Mouse (Mus musculus) ovary, adult 18-20 months (tissue): ENCODE measurements around the gene Rnaseh2a.
A peak's percentile ranks its signal among the peaks of the same experiment; 100 is the strongest.

Experiments used
- DNase-seq: peaks from one replicate; pipeline ENCODE4 v3.0.0; 2022; ENCODE audit warnings: low spot score, mixed read lengths

The Rnaseh2a gene

DNA sequence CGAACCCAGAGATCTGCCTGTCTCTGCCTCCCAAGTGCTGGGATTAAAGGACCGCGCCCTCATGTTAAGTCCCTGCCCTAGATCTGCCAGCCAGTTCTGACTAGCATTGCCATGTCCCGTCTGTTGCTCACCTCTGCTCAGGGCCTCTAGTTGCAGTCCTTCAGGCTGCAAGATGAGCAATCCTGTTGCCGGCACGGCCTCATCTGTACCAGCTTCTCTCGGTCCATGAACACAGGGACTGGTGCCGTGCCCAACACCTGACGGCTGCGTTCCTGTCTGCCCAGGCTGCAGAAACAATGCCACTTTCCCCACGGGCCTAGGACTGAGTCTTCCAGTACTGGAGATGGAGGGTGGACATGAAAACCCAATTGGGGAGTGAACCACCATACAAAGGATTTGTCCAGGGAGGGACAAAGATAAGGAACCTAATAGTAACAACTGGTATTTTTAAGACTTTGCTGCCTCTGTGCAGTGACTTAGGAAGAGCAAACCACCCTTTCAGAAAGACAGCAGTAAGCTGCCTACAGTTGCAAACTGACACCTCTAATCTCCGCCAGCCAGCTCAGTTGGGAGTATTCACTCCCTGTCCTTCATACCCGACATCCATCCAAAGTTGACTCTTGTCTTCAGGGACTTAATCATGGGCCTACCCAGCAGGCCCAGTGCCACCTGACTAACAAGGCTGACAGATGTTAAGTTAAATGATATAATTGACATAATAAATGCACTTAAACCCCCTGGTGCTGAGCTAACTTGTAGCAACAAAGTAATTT, 1.8 kb downstream of the Rnaseh2a start:
- DNase-seq = no peak

DNA sequence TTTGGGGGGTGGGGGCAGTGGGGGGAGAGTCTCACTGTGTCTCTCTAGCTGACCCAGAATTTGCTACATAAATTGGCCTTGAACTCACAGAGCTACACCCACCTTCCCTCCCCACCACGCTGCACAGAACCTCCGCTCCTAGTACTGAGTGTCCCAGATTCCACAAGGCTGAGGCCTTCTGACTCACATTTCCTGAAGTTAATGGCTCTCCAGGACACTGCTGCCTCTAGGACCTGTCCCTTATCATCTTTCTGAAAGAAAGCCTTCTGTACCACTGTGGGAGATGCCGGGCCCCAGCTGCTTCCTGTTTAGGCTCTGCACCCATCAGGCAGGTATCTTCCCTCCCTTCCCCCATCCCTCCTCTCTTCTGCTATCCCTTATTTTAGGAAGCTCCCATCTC, 3.0 kb downstream of the Rnaseh2a start:
- DNase-seq = no peak

DNA sequence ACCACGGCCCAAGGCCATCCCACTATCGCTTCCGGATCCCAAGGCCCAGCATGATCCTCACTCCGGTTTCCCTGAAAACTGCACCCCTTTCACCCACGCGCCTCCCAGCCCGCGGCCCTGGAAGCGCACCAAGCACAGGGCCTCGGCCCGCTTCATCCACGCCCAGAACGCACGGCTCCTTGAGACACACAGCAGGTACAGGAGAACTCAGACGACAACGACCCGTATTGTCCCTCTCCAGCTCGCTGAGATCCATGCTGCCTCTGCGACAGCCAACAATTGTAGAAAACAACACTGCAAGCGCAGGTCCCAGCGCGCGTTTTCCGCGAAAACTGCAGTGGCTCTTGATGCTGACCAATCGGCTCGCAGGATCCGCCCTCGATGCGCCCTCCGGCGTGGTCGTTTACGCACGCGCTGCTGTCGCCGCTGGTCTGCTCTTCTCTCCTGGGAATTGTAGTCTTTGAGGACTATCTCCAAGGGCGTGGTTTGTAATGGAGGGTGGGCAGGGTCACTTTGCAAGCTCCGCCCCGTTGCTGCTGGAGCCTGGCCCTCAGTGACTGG, 3.8 kb downstream of the Rnaseh2a start:
- DNase-seq = peak; percentile 93

DNA sequence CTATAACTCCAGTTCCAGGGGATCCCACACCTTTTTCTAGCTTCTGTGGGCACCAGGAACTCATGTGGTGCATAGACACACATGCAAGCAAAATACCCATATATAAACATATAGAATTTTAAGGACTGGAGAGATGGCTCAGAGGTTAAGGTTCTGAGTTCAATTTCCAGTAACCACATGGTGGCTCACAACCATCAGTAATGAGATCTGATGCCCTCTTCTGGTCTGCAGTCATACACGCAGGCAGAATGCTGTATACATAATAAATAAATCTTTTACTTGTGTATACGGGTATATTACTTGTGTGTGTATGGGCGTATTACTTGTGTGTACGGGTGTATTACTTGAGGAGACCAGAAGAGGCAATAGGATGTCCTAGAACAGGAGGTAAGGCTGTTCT, 5.6 kb downstream of the Rnaseh2a start:
- DNase-seq = no peak

DNA sequence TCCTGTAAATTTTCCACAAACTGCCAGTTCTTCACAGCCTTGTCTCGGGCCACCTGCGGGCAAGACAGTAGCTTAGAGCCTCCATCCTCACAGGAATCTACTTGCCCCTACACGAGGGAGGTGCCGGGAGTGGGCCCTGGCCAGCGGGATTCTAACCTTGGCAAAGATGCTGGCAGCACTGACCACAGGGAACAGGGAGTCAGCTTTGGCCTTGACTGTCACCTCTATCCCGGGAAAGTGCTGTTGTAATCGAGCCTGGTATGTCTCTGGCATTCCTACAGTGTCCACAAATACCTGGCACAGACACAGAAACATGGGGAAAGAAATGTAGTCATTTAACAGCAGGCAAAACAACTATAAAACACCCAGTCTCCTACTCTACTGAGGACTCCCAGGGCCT, 9.8 kb downstream of the Rnaseh2a start:
- peak; percentile 68 for DNase-seq

DNA sequence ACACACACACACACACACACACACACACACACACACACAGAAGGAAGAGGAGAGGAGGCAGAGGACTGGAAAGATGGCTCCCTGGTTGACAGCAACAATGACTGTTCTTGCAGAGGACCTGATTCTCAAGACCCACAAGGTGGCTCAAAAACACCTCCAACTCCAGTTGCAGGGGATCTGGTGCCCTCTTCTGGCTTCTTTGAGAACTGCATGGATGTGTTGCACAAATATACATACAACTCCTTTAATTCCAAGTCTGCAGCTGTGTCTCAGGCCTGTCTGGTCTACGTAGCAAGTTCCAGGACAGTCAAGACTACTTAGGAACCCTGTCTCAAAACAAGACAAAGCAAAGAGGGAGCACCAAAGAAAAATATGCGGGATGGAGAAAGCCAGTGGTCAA, 12.8 kb downstream of the Rnaseh2a start:
- no peak for DNase-seq

DNA sequence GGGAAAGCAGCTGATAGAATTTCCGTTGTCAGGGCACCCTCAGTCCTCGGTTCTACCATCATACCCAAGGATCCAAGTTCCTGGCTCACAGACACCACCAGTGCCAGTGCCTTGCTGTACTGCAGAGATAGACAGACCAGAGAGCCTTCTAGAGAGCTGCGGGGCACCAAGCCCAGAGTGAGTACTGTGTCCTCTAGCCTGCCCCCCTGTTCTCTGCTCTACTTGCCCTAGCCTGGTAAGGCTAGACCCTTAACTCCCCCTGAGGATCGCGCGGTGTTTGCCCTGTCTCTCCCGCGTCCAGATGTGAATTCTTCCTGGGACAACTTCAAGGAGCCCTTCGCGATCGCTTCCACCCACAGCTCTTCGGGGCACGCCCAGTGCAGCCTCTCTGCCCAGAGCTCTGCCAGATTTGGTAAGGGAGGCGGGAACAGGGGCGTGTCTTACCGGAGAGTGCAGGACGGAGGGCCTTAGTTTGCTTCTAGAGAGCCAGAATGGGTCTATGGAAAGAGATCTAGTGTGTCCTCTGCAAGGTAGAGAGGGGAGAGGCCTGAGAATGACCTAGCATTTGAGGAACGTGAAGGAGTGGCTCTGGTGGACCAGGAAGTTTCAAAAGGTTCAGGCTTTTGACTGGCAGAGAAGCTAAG, 16.8 kb downstream of the Rnaseh2a start:
- no peak for DNase-seq

DNA sequence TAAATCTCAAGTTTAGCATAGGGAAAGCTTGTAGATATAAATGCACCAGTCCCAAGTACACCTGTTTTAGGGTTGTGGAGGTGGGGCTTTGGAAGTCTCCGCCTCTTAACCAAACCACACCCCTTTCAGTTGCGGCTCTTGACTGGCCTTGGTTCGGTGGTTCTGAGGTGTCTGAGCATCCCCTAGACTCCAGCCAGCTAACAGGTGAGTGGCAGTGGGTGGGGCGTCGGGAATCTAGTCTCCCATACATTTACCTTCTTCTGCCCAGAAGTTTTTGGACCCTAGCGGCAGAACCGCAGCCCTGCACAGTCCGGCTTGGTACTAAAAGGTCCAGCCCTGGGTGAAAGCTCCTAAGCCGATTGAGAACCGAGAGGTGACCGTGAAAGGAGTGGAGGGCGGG, 19.8 kb downstream of the Rnaseh2a start:
- DNase-seq = no peak

DNA sequence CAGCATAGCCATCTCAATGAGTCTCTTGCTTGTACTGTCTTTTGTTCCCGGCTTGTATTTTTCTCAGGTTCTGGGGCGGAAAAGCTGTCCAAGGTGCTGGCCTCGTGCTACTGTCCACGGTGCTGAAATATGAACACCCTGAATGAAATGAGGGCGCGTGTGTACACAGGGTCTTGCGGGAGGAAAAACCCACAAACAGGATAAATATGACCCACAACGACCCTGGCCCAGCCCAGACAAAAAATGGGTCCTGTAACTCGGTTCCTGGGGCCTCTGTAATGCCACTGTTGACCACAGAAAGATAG, 22.4 kb downstream of the Rnaseh2a start:
- DNase-seq = no peak

DNA sequence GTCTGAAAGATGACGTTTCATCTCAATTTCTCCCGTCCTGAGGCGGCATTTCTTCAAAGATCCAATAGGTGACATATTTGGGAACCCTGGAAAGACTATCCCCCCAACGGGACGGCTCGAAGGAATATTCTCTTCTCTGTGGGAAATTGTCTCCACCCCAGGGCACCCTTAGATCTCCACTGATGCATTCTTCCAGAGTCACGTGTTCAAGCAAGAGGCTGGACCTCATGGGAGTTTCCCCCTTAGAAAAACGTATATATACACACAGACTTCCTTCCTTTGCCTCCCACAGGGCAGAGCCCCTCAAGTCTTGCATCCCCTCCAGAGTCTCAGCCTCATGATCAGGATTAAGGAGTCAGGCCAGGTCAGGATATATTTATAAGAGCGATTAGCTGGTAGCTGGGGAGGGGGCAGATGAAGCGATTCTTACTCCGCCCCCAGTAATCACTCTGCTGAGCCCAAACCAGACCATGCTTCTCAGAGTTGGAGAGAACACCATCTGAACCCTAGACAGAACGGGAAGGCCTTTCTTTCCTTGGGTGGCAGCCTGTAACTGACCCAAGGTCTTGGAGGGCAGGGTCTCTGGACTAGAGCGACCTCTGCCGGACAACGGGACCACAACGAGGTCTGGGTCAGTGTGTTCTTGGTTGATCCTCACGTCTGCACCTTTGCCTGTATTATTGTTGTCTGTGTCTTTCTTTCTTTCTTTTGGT, 22.9 kb downstream of the Rnaseh2a start, which contains the start of gene Rtbdn:
Rtbdn (plus strand) TSS at position 464 of the 713 bp plus-strand sequence.
- no peak for DNase-seq

DNA sequence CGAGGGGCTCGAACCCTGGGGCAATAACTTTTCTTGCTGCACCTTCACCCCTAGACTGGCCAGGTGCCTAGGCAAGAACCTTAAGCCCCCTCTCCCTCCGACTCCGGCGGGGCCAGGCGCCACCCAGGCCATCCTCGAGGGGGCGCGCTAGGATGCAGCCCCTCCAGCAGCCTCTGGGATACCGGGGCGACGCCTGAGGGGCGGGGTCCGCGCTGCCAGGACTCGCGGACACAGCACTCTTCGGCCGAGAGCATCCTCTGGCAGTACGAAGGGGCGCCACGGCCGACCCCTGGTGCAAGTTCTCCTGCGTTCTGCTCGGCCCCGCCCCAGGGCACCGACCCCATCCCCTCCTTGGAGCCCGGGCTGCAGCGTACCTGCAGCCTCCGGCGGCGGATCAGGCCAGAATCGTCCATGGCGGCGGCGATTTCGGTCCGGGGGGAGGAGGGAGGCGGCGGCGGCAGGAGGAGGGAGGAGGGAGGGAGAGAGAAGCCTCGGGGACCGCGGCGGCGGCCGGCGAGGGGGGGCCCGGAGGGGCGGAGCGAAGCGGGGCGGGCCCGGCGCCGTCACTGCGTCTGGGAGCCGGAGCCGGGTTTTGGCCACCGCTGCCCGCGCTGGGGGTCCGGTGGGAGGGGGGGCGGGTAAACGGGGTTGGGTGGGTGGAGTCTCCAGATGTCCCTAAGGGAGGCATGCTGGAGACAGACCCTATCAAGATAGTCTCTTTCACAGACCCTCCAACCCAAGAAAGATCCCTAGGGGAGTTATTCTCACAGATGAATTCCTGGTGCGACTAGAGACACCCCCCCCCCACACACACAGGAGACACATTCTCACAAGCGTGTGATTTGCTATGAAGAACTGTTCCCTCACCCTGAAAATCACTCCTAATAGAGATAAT, 23.7 kb downstream of the Rnaseh2a start:
- DNase-seq = no peak

DNA sequence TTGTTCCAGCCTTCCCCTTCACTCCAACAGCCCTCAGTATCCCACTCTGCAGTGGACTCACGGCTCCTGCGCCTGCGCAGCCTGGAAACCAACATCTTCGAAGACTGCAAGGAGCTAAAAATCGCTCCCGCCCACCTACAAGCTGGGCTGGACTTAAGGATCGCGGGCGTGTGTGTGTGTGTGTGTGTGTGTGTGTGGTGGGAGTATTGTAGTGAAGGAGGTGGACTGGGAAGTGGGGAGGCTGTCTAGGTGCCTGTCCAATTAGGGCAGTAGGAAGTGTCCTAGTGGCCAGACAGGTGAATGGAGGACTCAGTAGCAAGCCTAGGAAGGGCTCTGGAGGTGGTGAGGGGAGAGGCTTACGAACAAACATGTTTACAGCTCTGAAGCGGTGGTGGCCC, 24.3 kb downstream of the Rnaseh2a start:
- no peak for DNase-seq

DNA sequence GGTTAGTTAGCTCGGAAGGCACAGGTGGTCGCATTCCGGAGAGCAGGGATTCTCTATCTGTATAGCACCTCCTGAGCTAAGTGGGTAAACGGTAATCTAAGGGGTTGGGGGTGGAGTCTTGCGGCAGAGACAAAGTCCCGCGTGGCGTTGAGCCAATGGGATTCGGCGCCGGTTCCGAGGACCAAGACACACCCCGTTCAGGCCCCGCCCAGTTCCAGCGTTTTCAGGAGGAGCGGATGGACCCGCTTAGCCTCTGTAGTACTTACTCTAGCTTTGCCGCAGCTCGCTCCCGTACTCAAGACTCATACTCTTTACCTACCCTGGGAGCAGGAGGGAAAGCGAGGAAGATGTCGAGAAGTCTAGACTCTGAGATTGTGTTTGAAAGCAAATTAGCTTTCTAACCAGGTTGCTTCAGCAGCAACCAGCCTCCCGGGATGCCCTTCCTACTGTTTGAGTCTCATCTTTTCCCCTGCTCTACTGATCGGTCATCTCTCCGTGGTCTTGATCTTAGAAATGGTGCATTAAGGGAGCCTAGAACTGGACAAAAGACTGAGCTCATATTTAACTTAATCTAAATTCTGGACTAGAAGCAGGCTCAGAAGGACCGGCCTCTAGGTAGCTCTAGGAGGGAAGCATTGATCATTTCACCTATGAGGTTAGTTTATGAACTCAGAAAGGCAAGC, 24.9 kb downstream of the Rnaseh2a start:
- no peak for DNase-seq

DNA sequence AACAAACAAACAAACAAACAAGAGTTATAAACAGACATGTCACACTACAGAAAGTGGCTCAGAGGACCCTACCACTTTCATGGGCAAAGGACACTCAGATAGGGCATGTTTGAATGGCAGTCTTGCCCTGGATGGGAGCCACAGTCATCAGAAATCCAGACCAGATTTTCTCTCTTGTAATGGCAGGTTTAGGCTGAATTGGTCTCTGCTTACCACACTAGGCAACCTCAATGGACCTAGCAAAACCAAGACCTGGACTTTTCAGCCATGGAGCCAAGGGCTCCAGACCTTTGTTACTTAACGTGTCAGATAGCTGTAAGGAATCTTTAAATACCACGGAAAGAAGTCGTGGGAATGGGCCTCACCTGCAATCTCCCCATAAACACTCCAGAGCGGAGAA, 25.9 kb downstream of the Rnaseh2a start:
- no peak for DNase-seq

DNA sequence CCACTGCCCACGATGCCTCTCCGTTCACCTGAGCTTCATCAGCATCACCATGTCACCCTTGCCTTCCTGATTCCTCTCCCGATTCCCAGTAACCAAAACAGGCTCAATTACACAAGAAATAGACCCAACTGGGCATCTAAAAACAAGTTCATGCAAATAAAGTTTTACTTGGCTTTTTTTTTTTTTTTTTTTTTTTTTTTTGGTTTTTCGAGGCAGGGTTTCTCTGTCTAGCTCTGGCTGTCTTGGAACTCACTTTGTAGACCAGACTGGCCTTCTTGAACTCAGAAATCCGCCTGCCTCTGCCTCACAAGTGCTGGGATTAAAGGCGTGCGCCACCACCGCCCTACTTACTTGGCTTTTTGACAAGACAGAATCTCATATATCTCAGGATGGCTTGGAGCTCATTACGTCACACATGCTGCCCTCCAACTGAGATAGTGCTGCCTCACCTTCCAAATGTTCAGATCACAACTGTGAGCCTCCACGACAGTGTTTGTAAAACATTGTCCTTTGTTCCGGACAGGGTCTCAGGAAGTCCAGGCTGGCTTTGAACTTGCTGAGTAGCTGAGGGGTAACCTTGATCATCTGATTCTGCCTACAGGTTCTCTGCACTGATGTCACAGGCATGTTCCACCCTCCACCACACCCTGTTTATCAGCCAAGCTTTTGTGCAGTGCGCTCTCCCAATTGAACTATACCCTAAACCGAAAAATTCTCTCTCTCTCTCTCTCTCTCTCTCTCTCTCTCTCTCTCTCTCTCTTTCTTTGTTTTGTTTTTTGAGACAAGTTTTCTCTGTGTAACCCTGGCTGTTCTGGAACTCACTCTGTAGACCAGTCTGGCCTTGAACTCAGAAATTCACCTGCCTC, 31.7 kb downstream of the Rnaseh2a start:
- no peak for DNase-seq

DNA sequence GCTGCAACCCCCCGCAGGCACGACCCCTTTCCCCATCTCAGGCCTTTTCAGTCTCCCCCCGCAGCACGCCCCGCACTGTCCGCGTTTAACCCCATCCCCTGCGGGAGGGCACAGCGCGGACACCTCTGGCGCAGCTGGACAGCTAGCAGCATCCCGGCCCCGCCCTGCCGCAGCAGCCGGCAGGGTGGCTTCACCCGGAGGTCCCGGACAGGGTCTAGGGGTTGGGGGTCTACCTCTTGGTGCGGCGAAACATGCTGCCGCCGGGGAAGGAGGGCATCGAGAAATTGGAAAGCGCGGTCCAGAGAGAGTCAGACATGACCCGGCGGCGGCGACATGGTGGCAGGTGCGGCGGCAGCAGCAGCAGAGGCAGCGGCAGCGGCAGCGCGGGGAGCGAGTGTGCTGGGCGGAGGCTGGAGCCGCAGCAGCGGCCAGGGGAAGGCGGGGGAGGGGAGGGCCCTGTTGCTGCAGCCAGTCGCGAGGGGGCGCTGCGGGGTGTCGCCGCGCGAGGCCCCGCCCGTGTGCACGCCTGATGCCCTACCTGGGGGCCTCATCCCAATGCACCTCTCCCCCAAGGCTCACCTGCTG, 32.5 kb downstream of the Rnaseh2a start, which contains the start of gene Mast1:
Mast1 (minus strand) TSS at position 398 of the 585 bp plus-strand sequence.
- no peak for DNase-seq

DNA sequence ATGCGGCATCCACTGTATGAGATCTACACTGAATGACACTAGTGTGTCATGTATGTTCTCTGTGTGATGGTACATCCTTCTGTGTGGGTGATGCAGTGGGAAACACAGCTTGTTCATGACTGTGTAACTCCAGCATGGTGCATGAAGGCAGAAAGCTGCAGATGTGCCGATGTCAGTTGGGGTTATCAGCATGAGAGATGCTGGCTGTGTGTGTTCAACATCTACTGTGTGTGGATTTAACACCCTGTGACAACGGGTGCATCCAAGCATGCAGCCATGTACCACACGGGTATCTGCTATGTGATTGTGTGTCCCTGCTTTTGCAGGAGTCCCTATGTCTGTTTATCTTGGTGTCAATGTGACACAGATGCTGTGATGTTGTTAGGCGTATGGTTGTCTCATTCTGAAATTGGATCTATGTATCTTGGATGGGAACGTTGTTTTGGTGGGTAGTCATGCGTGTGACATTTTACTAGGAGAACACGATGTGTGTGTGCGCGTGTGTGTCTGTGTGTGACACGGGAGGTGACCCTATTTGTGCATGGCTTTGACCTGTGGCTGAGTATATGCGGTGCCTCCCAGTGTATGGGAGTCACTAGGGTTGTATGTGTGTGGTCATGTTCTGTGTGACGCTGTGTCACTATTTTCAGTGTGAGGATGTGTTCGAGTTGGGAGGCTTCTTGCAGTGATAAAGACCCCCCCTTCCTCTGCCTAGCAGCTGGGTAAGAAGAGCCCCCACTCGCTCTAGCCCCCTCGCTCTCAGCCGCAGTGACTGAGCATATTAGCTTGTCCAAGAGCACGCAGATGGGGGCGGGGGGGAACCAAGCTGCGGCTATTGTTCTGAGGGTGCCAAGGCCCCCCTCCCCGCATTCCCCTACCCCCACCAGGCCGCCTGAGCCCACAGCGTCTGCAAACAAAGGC, 33.3 kb downstream of the Rnaseh2a start:
- no peak for DNase-seq

DNA sequence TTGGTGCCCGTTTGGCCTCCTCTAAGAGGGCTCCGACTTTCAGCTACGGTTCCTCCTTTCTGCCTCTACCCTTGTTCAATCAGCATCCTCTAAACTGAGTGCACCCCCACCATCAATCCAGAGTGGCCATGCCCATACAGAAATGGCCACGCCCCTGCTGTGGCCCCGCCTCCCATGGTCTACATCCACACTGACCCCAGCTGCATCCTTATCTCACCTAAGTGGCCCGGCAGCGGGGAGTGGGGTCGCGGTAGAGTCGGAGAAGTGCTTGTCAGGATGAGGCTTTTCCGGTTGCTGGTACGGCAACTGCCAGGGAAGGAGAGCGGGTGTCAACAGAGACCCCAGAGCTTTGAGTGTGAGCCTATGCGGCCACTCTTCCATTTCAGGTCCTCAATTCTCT, 34.1 kb downstream of the Rnaseh2a start:
- no peak for DNase-seq

DNA sequence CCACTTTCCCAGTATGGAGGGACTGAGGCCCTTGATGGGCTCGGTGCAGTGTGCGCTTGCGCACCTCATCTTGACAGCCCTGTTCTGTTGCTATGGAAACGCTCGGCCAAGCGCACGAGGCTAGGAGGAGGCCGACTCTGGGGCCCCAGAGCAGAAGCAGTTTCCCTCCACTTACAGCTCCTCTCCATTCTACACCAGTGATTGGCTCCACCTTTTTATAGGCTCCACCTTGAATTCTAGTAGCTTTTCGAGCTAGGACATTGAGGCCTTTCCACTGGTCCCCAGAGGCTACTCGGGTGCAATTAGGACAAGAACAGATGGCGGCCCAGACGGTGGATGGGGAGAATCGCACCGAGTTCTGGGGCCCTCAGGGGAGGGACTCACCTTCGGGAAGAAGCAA, 34.7 kb downstream of the Rnaseh2a start:
- no peak for DNase-seq
